ENCODE assay signal across 11 mouse cellular contexts in genomic region chr16:31029739-31030485, GRCm38 (mm10). TPM values are rescaled to one million over a fixed set of nuclear protein-coding genes. Genes with fewer than 3 reads are reported as not detected.
DNase-seq lines count a peak whose midpoint lies in the region; ATAC-seq and TF ChIP-seq lines count a peak whose summit lies in the region.
"Had no signal": no experiment of that assay in that cellular context is flagged by ENCODE, and none has a peak within 500 bp of the region (broad histone marks: within the 10 kb centered on the region; RNA-seq: fewer than 3 reads in every experiment).

No protein-coding gene starts in this region.

- peaks cover 3% of the 10 kb centered on the region; the same call in 1 of the 2 replicates for H3K4me1 ChIP-seq in hindbrain, postnatal 0 days (ENCODE audit: insufficient read depth, low read length)
- H3K4me1 ChIP-seq in hindbrain, embryonic 14.5 days (replicated peaks; ENCODE audit: control insufficient read depth, insufficient read depth, low read length) = 0 out of 2 replicates have a peak, but pooled peaks cover 6% of the 10 kb centered on the region
- 0 out of 2 replicates have a peak, but pooled peaks cover 4% of the 10 kb centered on the region for H3K4me1 ChIP-seq in midbrain, embryonic 16.5 days (ENCODE audit: control insufficient read depth, insufficient read depth, low read length)
- peaks cover 9% of the 10 kb centered on the region for H3K4me1 ChIP-seq in midbrain, embryonic 14.5 days (ENCODE audit: control insufficient read depth, insufficient read depth, low read length)
- peaks cover 26% of the 10 kb centered on the region for H3K4me1 ChIP-seq in heart, postnatal 0 days (ENCODE audit: control insufficient read depth, insufficient read depth)

- 71% methylated on average over 11 of the region's 11 CpGs for WGBS in hindbrain, postnatal 0 days
- WGBS in hindbrain, embryonic 14.5 days = 68% methylated on average over 11 of the region's 11 CpGs
- WGBS in midbrain, embryonic 16.5 days = 52% methylated on average over 11 of the region's 11 CpGs
- WGBS in midbrain, embryonic 14.5 days = 52% methylated on average over 11 of the region's 11 CpGs
- WGBS in heart, postnatal 0 days = 53% methylated on average over 11 of the region's 11 CpGs

- TF ChIP-seq EP300 in heart, postnatal 0 days (IDR thresholded peaks at IDR 0.05; ENCODE audit: low read depth) = no peak

- no peaks in the 10 kb centered on the region for H3K27me3 ChIP-seq in hindbrain, postnatal 0 days (ENCODE audit: insufficient read depth, low read length)
- no peaks in the 10 kb centered on the region for H3K27me3 ChIP-seq in hindbrain, embryonic 14.5 days (ENCODE audit: control insufficient read depth, insufficient read depth, low read length)
- no peaks in the 10 kb centered on the region for H3K27me3 ChIP-seq in midbrain, embryonic 16.5 days (ENCODE audit: control insufficient read depth, insufficient read depth, low read depth, low read length)
- H3K27me3 ChIP-seq in midbrain, embryonic 14.5 days (ENCODE audit: control insufficient read depth, insufficient read depth, low read length) = no peaks in the 10 kb centered on the region
- H3K27me3 ChIP-seq in heart, postnatal 0 days (ENCODE audit: control insufficient read depth, insufficient read depth, low read length) = no peaks in the 10 kb centered on the region

- no peak for TF ChIP-seq CTCF in hindbrain, postnatal 0 days (IDR thresholded peaks at IDR 0.05; ENCODE audit: low read depth)
- TF ChIP-seq CTCF in heart, postnatal 0 days (IDR thresholded peaks at IDR 0.05; ENCODE audit: low read depth) = no peak

- H3K9me3 ChIP-seq in hindbrain, postnatal 0 days (ENCODE audit: low read length) = no peaks in the 10 kb centered on the region
- H3K9me3 ChIP-seq in hindbrain, embryonic 14.5 days (ENCODE audit: control insufficient read depth, low read length) = no peaks in the 10 kb centered on the region
- H3K9me3 ChIP-seq in midbrain, embryonic 16.5 days (replicated peaks; ENCODE audit: control insufficient read depth, low read length, poor library complexity, severe bottlenecking) = no peaks in the 10 kb centered on the region
- H3K9me3 ChIP-seq in midbrain, embryonic 14.5 days (ENCODE audit: control insufficient read depth, low read length) = no peaks in the 10 kb centered on the region
- H3K9me3 ChIP-seq in heart, postnatal 0 days (replicated peaks; ENCODE audit: control insufficient read depth, low read length) = no peaks in the 10 kb centered on the region

- no peak overlapping the region for H3K4me2 ChIP-seq in hindbrain, postnatal 0 days (ENCODE audit: low read depth, low read length)
- H3K4me2 ChIP-seq in hindbrain, embryonic 14.5 days (replicated peaks) = no peak overlapping the region
- no peak overlapping the region for H3K4me2 ChIP-seq in midbrain, embryonic 16.5 days (ENCODE audit: low read length)
- no peak overlapping the region for H3K4me2 ChIP-seq in midbrain, embryonic 14.5 days (ENCODE audit: low read length)
- no peak overlapping the region for H3K4me2 ChIP-seq in heart, postnatal 0 days (ENCODE audit: low read depth, low read length)

- 0 out of 2 replicates have a peak overlapping the region, but pooled peaks have one; percentile 11 for H3K27ac ChIP-seq in hindbrain, postnatal 0 days
- no peak overlapping the region for H3K27ac ChIP-seq in hindbrain, embryonic 14.5 days
- H3K27ac ChIP-seq in midbrain, embryonic 16.5 days (ENCODE audit: low read length) = 0 out of 2 replicates have a peak overlapping the region, but pooled peaks have one; percentile 7
- no peak overlapping the region for H3K27ac ChIP-seq in midbrain, embryonic 14.5 days (replicated peaks; ENCODE audit: low read depth, low read length)
- H3K27ac ChIP-seq in heart, postnatal 0 days (ENCODE audit: low read depth) = peak overlapping the region; percentile 51

- H3K9ac ChIP-seq in hindbrain, postnatal 0 days (replicated peaks; ENCODE audit: low read length) = no peak overlapping the region
- H3K9ac ChIP-seq in hindbrain, embryonic 14.5 days = no peak overlapping the region
- H3K9ac ChIP-seq in midbrain, embryonic 16.5 days (ENCODE audit: low read depth, low read length) = no peak overlapping the region
- H3K9ac ChIP-seq in midbrain, embryonic 14.5 days (replicated peaks; ENCODE audit: low read length) = no peak overlapping the region
- no peak overlapping the region for H3K9ac ChIP-seq in heart, postnatal 0 days (replicated peaks; ENCODE audit: low read depth, low read length)

- DNase-seq in hindbrain, postnatal 0 days (ENCODE audit: low spot score) = no peak
- DNase-seq in hindbrain, embryonic 14.5 days (ENCODE audit: low spot score) = no peak
- DNase-seq in midbrain, embryonic 14.5 days = no peak
- DNase-seq in heart, postnatal 0 days (ENCODE audit: low spot score) = no peak
- DNase-seq in layer of hippocampus, adult 9-11 months = no peak
- DNase-seq in T-cell, adult 2 months (ENCODE audit: low spot score) = no peak
- DNase-seq: thymus, postnatal 25 days had no signal

- ATAC-seq in hindbrain, postnatal 0 days = no peak
- ATAC-seq in hindbrain, embryonic 14.5 days (ENCODE audit: low FRiP score) = no peak
- no peak for ATAC-seq in midbrain, embryonic 16.5 days
- no peak for ATAC-seq in midbrain, embryonic 14.5 days (ENCODE audit: low FRiP score, low TSS enrichment)
- no peak for ATAC-seq in heart, postnatal 0 days (ENCODE audit: insufficient read depth, low read depth)
- peak; percentile 77 for ATAC-seq in monocyte, adult 5-6 weeks (replicated peaks; ENCODE audit: insufficient number of reproducible peaks, low FRiP score, low TSS enrichment, poor library complexity, severe bottlenecking)
- ATAC-seq: activated CD4-positive, CD25-positive, alpha-beta regulatory T cell, adult 4 months; forebrain, embryonic 14.5 days had no signal

- H3K4me3 ChIP-seq in hindbrain, postnatal 0 days (ENCODE audit: low read length) = no peak overlapping the region
- H3K4me3 ChIP-seq in hindbrain, embryonic 14.5 days (replicated peaks; ENCODE audit: low read length) = no peak overlapping the region
- no peak overlapping the region for H3K4me3 ChIP-seq in midbrain, embryonic 16.5 days (ENCODE audit: low read depth, low read length)
- H3K4me3 ChIP-seq in midbrain, embryonic 14.5 days (replicated peaks; ENCODE audit: low read depth, low read length) = no peak overlapping the region
- no peak overlapping the region for H3K4me3 ChIP-seq in heart, postnatal 0 days (ENCODE audit: low read depth, low read length)

- H3K36me3 ChIP-seq in hindbrain, postnatal 0 days (ENCODE audit: insufficient read depth, low read length) = no peaks in the 10 kb centered on the region
- H3K36me3 ChIP-seq in hindbrain, embryonic 14.5 days (replicated peaks; ENCODE audit: control insufficient read depth, insufficient read depth) = no peaks in the 10 kb centered on the region
- no peaks in the 10 kb centered on the region for H3K36me3 ChIP-seq in midbrain, embryonic 16.5 days (ENCODE audit: control insufficient read depth, insufficient read depth, low read length)
- H3K36me3 ChIP-seq in midbrain, embryonic 14.5 days (ENCODE audit: control insufficient read depth, insufficient read depth, low read length) = no peaks in the 10 kb centered on the region
- H3K36me3 ChIP-seq in heart, postnatal 0 days (replicated peaks; ENCODE audit: control insufficient read depth, insufficient read depth, low read length) = no peaks in the 10 kb centered on the region

RNA-seq across cellular contexts. Expression of gene Xxylt1, which starts 51.3 kb away (rescaled TPM):
- 32.8 and 42.4 TPM in 2 replicates for total RNA-seq in hindbrain, postnatal 0 days (2014; rRNA removed)
- 18.4 and 21.0 TPM in 2 replicates for polyA plus RNA-seq in hindbrain, postnatal 0 days (2015; fragmentation: Nextera tagmentation; extraction: Ambion mirVana)
- polyA plus RNA-seq in hindbrain, embryonic 14.5 days (2014; fragmentation: Nextera tagmentation; extraction: Ambion mirVana) = 18.1 and 21.7 TPM in 2 replicates
- 12.4 and 13.7 TPM in 2 replicates for polyA plus RNA-seq in midbrain, embryonic 16.5 days (2015; fragmentation: Nextera tagmentation; extraction: Ambion mirVana)
- 13.3 and 14.4 TPM in 2 replicates for polyA plus RNA-seq in midbrain, embryonic 14.5 days (2014; fragmentation: Nextera tagmentation; extraction: Ambion mirVana)
- 13.4 and 16.2 TPM in 2 replicates for total RNA-seq in heart, postnatal 0 days (2014; rRNA removed; ENCODE audit: low replicate concordance)
- polyA plus RNA-seq in heart, postnatal 0 days (2015; fragmentation: Nextera tagmentation; extraction: Ambion mirVana) = 5.2 and 5.9 TPM in 2 replicates
- 2.2 to 8.6 TPM (median 4.5 TPM) in 3 replicates for total RNA-seq in monocyte, adult 5-6 weeks (2017)

Comparison
In these comparisons a context has a peak if more than half of its experiments do, and no peak if none do; other contexts are left out.
1. H3K27ac ChIP-seq: peak in hindbrain, postnatal 0 days (single experiment), midbrain, embryonic 16.5 days (single experiment) and heart, postnatal 0 days (single experiment); none in hindbrain, embryonic 14.5 days (single experiment) and midbrain, embryonic 14.5 days (single experiment).